Mouse (Mus musculus) neutrophil, adult 83 days (primary cell): ENCODE data around the gene Olfr204. TPM values are rescaled to one million over a fixed set of nuclear protein-coding genes. Genes with fewer than 3 reads are reported as not detected.

Experiments used
- total RNA-seq, 2 experiments: library from RNA; stranded (reverse); gene quantifications; one replicate each; pipeline ENCODE4 v1.2.4; 2023

Olfr204 gene
- not detected for total RNA-seq

GRCm38 (mm10) chr16:59318148-59318547 is at the start of gene Olfr204:
Olfr204 (minus strand) TSS chr16:59318248.

GRCm38 (mm10) chr16:59363893-59364292 is 45.8 kb upstream of the Olfr204 start, which contains the start of gene Olfr209:
Olfr209 (minus strand) TSS chr16:59363993.

GRCm38 (mm10) chr16:59349146-59349545 is 31.1 kb upstream of the Olfr204 start, which contains the start of gene Olfr206:
Olfr206 (minus strand) TSS chr16:59349246.

GRCm38 (mm10) chr16:59331038-59331437 is 13.0 kb upstream of the Olfr204 start, which contains the start of gene Olfr205:
Olfr205 (minus strand) TSS chr16:59331138.

GRCm38 (mm10) chr16:59298581-59298980 is 19.5 kb downstream of the Olfr204 start, which contains the start of gene Olfr203:
Olfr203 (plus strand) TSS chr16:59298881.

GRCm38 (mm10) chr16:59286693-59287092 is 31.4 kb downstream of the Olfr204 start, which contains the start of gene Olfr202:
Olfr202 (minus strand) TSS chr16:59286793.

GRCm38 (mm10) chr16:59272532-59272931 is 45.5 kb downstream of the Olfr204 start, which contains the start of gene Olfr201:
Olfr201 (minus strand) TSS chr16:59272632.

Other genes with a start within 250 kb of the Olfr204 start
- not detected for gene Olfr190, start 240.2 kb downstream of the Olfr204 start, total RNA-seq
- gene Olfr191, start 228.4 kb downstream of the Olfr204 start, total RNA-seq, result not detected
- not detected for gene Olfr193, start 206.4 kb downstream of the Olfr204 start, total RNA-seq
- gene Olfr194, start 197.2 kb downstream of the Olfr204 start, total RNA-seq, result not detected
- not detected for gene Olfr195, start 171.2 kb downstream of the Olfr204 start, total RNA-seq
- not detected for gene Olfr196, start 147.8 kb downstream of the Olfr204 start, total RNA-seq
- gene Olfr198, start 114.7 kb downstream of the Olfr204 start, total RNA-seq, result not detected
- gene Olfr199, start 98.5 kb downstream of the Olfr204 start, total RNA-seq, result not detected
- not detected for gene Olfr201, start 45.6 kb downstream of the Olfr204 start, total RNA-seq
- not detected for gene Olfr202, start 31.5 kb downstream of the Olfr204 start, total RNA-seq
- gene Olfr203, start 19.4 kb downstream of the Olfr204 start, total RNA-seq, result not detected
- gene Olfr205, start 12.9 kb upstream of the Olfr204 start, total RNA-seq, result not detected
- gene Olfr206, start 31.0 kb upstream of the Olfr204 start, total RNA-seq, result not detected
- not detected for gene Olfr209, start 45.7 kb upstream of the Olfr204 start, total RNA-seq
- gene Gabrr3, start 89.1 kb upstream of the Olfr204 start, total RNA-seq, result not detected
- 10 to 100 TPM; 18.0 to 18.5 TPM for gene Riox2, start 153.5 kb upstream of the Olfr204 start, total RNA-seq